Mouse (Mus musculus) monocyte, adult 5-6 weeks (primary cell): Measurements from ENCODE around the gene Ppp4r4. TPM values are rescaled to one million over a fixed set of nuclear protein-coding genes. Genes with fewer than 3 reads are reported as not detected.

Experiments used
- total RNA-seq: library from RNA; stranded (forward); fragments of 200-1000, 200-491, 200-594 nt; gene quantifications from 3 replicates; pipeline ENCODE4 v1.2.3, GENCODE M21; 2017

Ppp4r4 gene
- total RNA-seq, 1 experiment from 2014 or later, result 0.29 TPM

Other genes with a start within 250 kb of the Ppp4r4 start
- not detected in 3 replicates for gene Fam181a, start 221.3 kb upstream of the Ppp4r4 start, total RNA-seq
- 0.96 to 4.0 TPM (median 1.2 TPM) in 3 replicates for gene Asb2, start 176.3 kb upstream of the Ppp4r4 start, total RNA-seq
- 0.68 to 2.0 TPM (median 1.5 TPM) in 3 replicates for gene Otub2, start 143.6 kb upstream of the Ppp4r4 start, total RNA-seq
- 1.3 to 3.6 TPM (median 1.4 TPM) in 3 replicates for gene 9330161L09Rik, start 124.5 kb upstream of the Ppp4r4 start, total RNA-seq
- gene Ddx24, start 106.5 kb upstream of the Ppp4r4 start, total RNA-seq, result 105 to 146 TPM (median 129 TPM) in 3 replicates
- gene Ifi27, start 98.1 kb upstream of the Ppp4r4 start, total RNA-seq, result 33.7 to 72.1 TPM (median 37.1 TPM) in 3 replicates
- 199 to 360 TPM (median 283 TPM) in 3 replicates for gene Ifi27l2a, start 88.6 kb upstream of the Ppp4r4 start, total RNA-seq
- 3.0 TPM in 1 of 3 replicates, not detected in the others for gene Ifi27l2b, start 75.1 kb upstream of the Ppp4r4 start, total RNA-seq
- gene Serpina10, start 99.2 kb downstream of the Ppp4r4 start, total RNA-seq, result not detected in 3 replicates
- not detected in 3 replicates for gene Serpina6, start 124.9 kb downstream of the Ppp4r4 start, total RNA-seq
- gene Serpina16, start 143.9 kb downstream of the Ppp4r4 start, total RNA-seq, result not detected in 3 replicates
- gene Serpina1f, start 163.2 kb downstream of the Ppp4r4 start, total RNA-seq, result not detected in 3 replicates
- gene Serpina1d, start 241.3 kb downstream of the Ppp4r4 start, total RNA-seq, result not detected in 3 replicates